Mouse (Mus musculus) MEL (cell line): ENCODE results near the gene BC035947.

Experiments used
- CTCF ChIP-seq, 3 experiments: IDR thresholded peaks in 2 of 3; conservative IDR thresholded peaks in 1 of 3; 2 replicates each; pipeline ENCODE4 v1.5.1; 2011 to 2012; ENCODE audit warnings: low read length in 3 of 3, low read depth in 2 of 3, mild to moderate bottlenecking in 2 of 3, improper control_type of control experiment in 1 of 3, inconsistent platforms in 1 of 3, mixed read lengths in 1 of 3, moderate library complexity in 1 of 3; ENCODE audit not compliant: control insufficient read depth in 1 of 3, insufficient read depth in 1 of 3, poor library complexity in 1 of 3, severe bottlenecking in 1 of 3
- HCFC1 ChIP-seq: IDR thresholded peaks from 2 replicates; pipeline ENCODE4 v1.6.1; 2012; ENCODE audit warnings: low read depth, mild to moderate bottlenecking, inconsistent platforms, low read length, improper control_type of control experiment, moderate library complexity
- NRF1 ChIP-seq: IDR thresholded peaks from 2 replicates; pipeline ENCODE4 v1.6.1; 2014; ENCODE audit warnings: low read depth, mild to moderate bottlenecking, inconsistent platforms, low read length, improper control_type of control experiment, moderate library complexity; ENCODE audit not compliant: poor library complexity, insufficient read depth, severe bottlenecking

- TF ChIP-seq CTCF (IDR thresholded peaks at IDR 0.05 in 2 of 3, conservative IDR thresholded peaks at IDR 0.05 in 1 of 3; ENCODE audit: control insufficient read depth in 1 of 3, insufficient read depth in 1 of 3, low read depth in 2 of 3, low read length in 3 of 3, poor library complexity in 1 of 3, severe bottlenecking in 1 of 3) (no peak), NRF1 (no peak), HCFC1 (no peak)
These were observed 4.8 kb downstream of the BC035947 start for GRCm38 (mm10) chr1:78507137-78507536.
